Mouse (Mus musculus): ENCODE measurements around the gene Snx11. TPM values are rescaled to one million over a fixed set of nuclear protein-coding genes. Genes with fewer than 3 reads are reported as not detected.

Snx11 gene
- polyA plus RNA-seq, 1 experiment from 2014 or later, result 22.2 TPM

DNA sequence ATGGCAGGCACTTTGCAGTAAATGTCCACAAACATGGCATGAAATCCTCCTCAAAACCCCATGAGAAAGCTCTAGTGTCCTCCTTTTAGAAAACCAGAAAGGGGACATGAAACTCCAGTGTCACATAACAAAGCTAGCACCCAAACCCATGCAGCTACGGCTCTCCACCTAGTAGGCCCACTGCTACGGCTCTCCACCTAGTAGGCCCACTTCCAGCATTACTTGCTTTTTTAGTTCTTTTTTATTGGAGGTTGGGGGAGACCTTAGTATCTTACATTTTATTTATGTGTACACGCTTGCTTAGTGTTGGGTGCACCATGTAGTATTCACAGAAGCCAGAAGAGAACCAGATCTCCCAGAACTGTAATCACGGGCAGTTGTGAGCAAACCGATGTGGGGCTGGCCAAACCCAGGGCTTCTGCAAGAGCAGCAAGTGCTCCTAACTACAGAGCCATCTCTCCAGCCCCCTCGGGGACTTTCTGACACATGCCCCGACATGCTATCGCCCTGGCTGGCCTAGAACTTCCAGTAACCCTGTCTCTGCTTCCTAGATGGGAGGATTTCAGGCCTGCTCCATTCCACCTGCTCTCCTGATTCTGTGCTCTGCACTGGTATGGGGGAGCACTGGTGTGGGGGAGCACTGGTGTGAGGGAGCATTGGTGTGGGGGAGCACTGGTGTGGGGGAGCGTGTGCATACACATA, 5.9 kb downstream of the Snx11 start:
- H3K4me1 ChIP-seq, result peaks cover 22% of the 10 kb centered on the region
- WGBS, result 89% methylated on average over 9 of the region's 9 CpGs
- no peak overlapping the region for H3K4me3 ChIP-seq
- H3K9me3 ChIP-seq, result no peaks in the 10 kb centered on the region
- no peak overlapping the region for H3K27ac ChIP-seq
- no peaks in the 10 kb centered on the region for H3K27me3 ChIP-seq
- no peak overlapping the region for H3K9ac ChIP-seq
- H3K4me2 ChIP-seq (replicated peaks), result no peak overlapping the region
- peaks cover 59% of the 10 kb centered on the region for H3K36me3 ChIP-seq
- ATAC-seq (ENCODE audit: low FRiP score, low read depth), result no peak

- Histone ChIP-seq H3K4me3 (no peak overlapping the region), H3K27ac (no peak overlapping the region), H3K4me2 (replicated peaks) (no peak overlapping the region), H3K4me1 (peaks cover 9% of the 10 kb centered on the region; the same call in 1 of the 2 replicates), H3K27me3 (no peaks in the 10 kb centered on the region), H3K36me3 (peaks cover 56% of the 10 kb centered on the region), H3K9ac (0 out of 2 replicates have a peak overlapping the region, but pooled peaks have one; percentile 26), H3K9me3 (no peaks in the 10 kb centered on the region)
- WGBS, result 60% methylated on average over 9 of the region's 9 CpGs
- no peak for ATAC-seq (ENCODE audit: low FRiP score, low read depth)
Observed at GRCm38 (mm10) chr11:96768240-96768639, 9.1 kb downstream of the Snx11 start.

- no peak overlapping the region for H3K4me3 ChIP-seq
- H3K36me3 ChIP-seq, result peaks cover 44% of the 10 kb centered on the region
- WGBS, result 38% methylated on average over 7 of the region's 7 CpGs
- H3K9ac ChIP-seq, result peak overlapping the region; percentile 39; the same call in 1 of the 2 replicates
- H3K4me1 ChIP-seq, result peaks cover 12% of the 10 kb centered on the region; the same call in 1 of the 2 replicates
- H3K9me3 ChIP-seq, result no peaks in the 10 kb centered on the region
- H3K4me2 ChIP-seq (replicated peaks), result no peak overlapping the region
- ATAC-seq (ENCODE audit: low FRiP score, low read depth), result no peak
- no peaks in the 10 kb centered on the region for H3K27me3 ChIP-seq
- no peak overlapping the region for H3K27ac ChIP-seq
Observed at GRCm38 (mm10) chr11:96767096-96767495, 10.3 kb downstream of the Snx11 start.

- H3K36me3 ChIP-seq, result peaks cover 39% of the 10 kb centered on the region
- no peak overlapping the region for H3K4me2 ChIP-seq (replicated peaks)
- no peaks in the 10 kb centered on the region for H3K27me3 ChIP-seq
- H3K4me1 ChIP-seq, result peaks cover 12% of the 10 kb centered on the region; the same call in 1 of the 2 replicates
- no peak overlapping the region for H3K27ac ChIP-seq
- peak overlapping the region; percentile 39; the same call in 1 of the 2 replicates for H3K9ac ChIP-seq
- 84% methylated on average over 12 of the region's 12 CpGs for WGBS
- H3K9me3 ChIP-seq, result no peaks in the 10 kb centered on the region
- no peak for ATAC-seq (ENCODE audit: low FRiP score, low read depth)
- no peak overlapping the region for H3K4me3 ChIP-seq
Observed at GRCm38 (mm10) chr11:96766555-96766954, 10.8 kb downstream of the Snx11 start.

DNA sequence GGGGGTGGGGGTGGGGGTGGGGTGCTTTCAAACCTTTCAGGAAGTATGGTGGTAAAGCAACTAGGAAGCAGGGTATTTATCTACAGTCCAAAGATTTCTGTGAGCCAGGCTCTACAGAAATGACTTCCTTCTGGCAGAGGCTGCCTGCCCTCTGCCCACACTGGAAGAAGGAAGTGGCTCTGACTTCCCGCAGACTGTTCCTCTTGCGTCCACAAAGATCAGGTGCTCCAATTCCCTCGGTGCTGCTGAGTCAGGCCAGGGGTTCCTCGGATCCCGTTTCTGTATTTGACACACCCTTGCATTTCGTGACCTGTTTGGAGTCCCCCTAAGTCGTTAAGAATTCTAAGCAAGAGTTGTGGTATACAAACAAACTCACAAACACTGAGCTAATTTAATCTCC, 11.7 kb downstream of the Snx11 start:
- no peak overlapping the region for H3K4me3 ChIP-seq
- H3K27ac ChIP-seq, result no peak overlapping the region
- ATAC-seq (ENCODE audit: low FRiP score, low read depth), result no peak
- H3K4me2 ChIP-seq (replicated peaks), result no peak overlapping the region
- no peaks in the 10 kb centered on the region for H3K9me3 ChIP-seq
- H3K4me1 ChIP-seq, result peaks cover 12% of the 10 kb centered on the region; the same call in 1 of the 2 replicates
- H3K27me3 ChIP-seq, result no peaks in the 10 kb centered on the region
- H3K36me3 ChIP-seq, result peaks cover 30% of the 10 kb centered on the region
- no peak overlapping the region for H3K9ac ChIP-seq
- 73% methylated on average over 7 of the region's 7 CpGs for WGBS

DNA sequence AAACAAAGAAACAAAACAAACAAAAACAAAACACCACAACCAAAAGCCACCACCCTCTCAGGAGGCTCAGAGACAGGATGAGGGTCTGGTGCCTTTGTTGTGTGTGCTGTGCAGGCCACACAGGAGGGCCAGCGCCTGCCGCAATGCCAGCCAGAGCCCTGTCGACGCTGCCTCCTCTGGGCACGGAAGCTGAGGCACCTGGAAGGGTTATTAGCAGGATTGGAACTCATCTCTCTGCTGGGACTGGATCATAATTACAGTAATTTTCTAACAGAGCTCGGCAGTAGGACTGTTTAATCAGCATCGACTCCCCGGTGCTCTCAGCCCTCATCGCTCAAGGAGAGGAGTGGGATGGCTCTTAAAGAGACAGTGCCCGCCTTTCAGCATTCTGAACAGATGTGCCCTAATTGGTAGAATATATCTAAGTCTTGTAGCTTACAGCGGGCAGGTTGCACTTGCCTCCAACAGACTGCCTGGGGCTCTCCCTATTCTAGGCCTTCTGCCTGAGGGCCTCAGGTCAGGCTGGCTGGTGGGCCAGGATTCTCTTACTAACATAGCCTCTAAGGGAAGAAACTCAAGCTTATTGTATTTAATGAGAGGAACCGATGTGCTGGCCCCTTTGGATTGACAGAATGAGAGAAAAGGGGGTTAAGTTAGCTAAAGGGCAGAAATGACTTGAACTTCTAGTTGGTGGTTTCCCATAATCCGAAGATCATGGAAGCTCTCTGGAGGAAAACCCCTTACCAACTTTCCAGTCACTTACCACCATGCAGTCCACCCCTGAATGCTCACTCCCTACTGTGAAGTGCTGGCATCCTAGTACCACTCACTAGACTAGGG, 12.6 kb downstream of the Snx11 start:
- Histone ChIP-seq H3K9ac (no peak overlapping the region), H3K4me3 (no peak overlapping the region), H3K36me3 (peaks cover 21% of the 10 kb centered on the region), H3K27ac (no peak overlapping the region), H3K4me1 (peaks cover 12% of the 10 kb centered on the region; the same call in 1 of the 2 replicates), H3K9me3 (no peaks in the 10 kb centered on the region), H3K4me2 (replicated peaks) (no peak overlapping the region), H3K27me3 (no peaks in the 10 kb centered on the region)
- WGBS, result 40% methylated on average over 13 of the region's 13 CpGs
- no peak for ATAC-seq (ENCODE audit: low FRiP score, low read depth)

- Histone ChIP-seq H3K36me3 (peaks cover 2% of the 10 kb centered on the region), H3K27me3 (no peaks in the 10 kb centered on the region), H3K4me3 (no peak overlapping the region), H3K4me1 (peaks cover 9% of the 10 kb centered on the region; the same call in 1 of the 2 replicates), H3K27ac (no peak overlapping the region), H3K9ac (peak overlapping the region; percentile 35; the same call in 1 of the 2 replicates), H3K9me3 (no peaks in the 10 kb centered on the region), H3K4me2 (replicated peaks) (no peak overlapping the region)
- 49% methylated on average over 15 of the region's 15 CpGs for WGBS
- no peak for ATAC-seq (ENCODE audit: low FRiP score, low read depth)
Observed at GRCm38 (mm10) chr11:96762742-96763470, 14.5 kb downstream of the Snx11 start.

GRCm38 (mm10) chr11:96761984-96762383, 15.4 kb downstream of the Snx11 start:
- Histone ChIP-seq H3K4me3 (no peak overlapping the region), H3K4me2 (replicated peaks) (no peak overlapping the region), H3K4me1 (peaks cover 7% of the 10 kb centered on the region; the same call in 1 of the 2 replicates), H3K36me3 (no peaks in the 10 kb centered on the region), H3K27ac (no peak overlapping the region), H3K9ac (no peak overlapping the region), H3K27me3 (no peaks in the 10 kb centered on the region), H3K9me3 (no peaks in the 10 kb centered on the region)
- 82% methylated on average over 7 of the region's 7 CpGs for WGBS
- no peak for ATAC-seq (ENCODE audit: low FRiP score, low read depth)

DNA sequence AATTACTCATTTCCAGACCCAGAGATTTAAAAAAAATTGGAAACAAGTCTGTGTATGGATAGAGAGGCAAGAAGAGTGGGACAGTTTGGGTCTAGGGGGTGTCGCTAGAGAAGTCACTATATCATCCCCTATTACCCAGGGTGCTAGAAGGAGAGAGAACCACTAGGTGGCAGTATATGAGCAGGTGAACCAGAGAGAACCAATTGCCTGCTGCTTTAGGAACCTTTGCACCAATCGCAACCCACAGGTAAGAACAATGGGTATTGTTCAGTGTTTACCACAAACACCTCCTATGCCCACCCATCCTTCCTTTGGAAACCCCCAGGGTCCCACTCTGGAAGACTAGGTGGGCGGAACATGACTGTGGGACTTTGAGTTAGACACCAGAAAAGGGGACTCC, 17.3 kb downstream of the Snx11 start:
- Histone ChIP-seq H3K27me3 (no peaks in the 10 kb centered on the region), H3K4me3 (no peak overlapping the region), H3K9ac (no peak overlapping the region), H3K4me1 (peaks cover 7% of the 10 kb centered on the region; the same call in 1 of the 2 replicates), H3K4me2 (replicated peaks) (no peak overlapping the region), H3K27ac (no peak overlapping the region), H3K9me3 (no peaks in the 10 kb centered on the region), H3K36me3 (no peaks in the 10 kb centered on the region)
- ATAC-seq (ENCODE audit: low FRiP score, low read depth), result no peak
- 38% methylated on average over 3 of the region's 3 CpGs for WGBS

DNA sequence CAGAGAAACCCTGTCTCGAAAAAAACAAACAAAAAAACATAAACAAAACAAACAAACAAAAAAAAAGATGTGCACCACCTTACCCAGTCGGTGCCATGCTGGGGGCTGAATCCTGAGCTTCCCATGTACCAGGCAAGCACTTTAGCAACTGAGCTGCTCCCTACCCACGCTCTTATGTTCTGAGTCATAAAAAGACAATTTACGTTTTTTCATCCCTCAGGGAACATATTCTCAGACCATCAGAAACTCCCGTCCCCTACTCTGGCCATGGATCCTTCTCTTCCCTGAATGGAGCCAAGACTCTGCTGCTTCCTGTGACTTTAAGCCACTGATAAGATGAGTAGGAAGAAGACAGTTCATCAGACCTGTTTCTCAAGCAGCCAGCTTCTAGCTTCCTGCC, 19.0 kb downstream of the Snx11 start:
- Histone ChIP-seq H3K9ac (no peak overlapping the region), H3K27ac (no peak overlapping the region), H3K4me1 (0 out of 2 replicates have a peak, but pooled peaks cover 4% of the 10 kb centered on the region), H3K4me3 (no peak overlapping the region), H3K4me2 (replicated peaks) (no peak overlapping the region), H3K9me3 (no peaks in the 10 kb centered on the region), H3K27me3 (no peaks in the 10 kb centered on the region), H3K36me3 (no peaks in the 10 kb centered on the region)
- ATAC-seq (ENCODE audit: low FRiP score, low read depth), result no peak
- 70% methylated on average over 5 of the region's 5 CpGs for WGBS

DNA sequence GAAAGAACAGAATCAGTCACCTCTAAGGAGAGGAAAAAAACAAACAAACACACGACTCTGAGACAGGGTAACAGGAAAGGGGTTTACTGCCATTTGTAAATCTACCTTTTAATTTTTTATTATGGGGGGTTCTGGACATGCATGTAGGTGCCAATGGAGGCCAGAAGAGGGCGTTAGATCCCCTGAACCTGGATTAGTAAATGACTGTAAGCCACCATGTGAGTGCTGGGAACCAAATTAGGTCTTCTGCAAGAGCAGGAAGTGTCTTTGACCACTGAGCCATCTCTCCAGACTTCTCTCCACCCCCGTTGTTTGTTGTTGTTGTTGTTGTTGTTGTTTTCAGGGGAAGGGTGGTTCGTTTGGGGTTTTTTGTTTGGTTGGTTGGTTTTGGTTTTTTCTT, 19.9 kb downstream of the Snx11 start:
- Histone ChIP-seq H3K27me3 (no peaks in the 10 kb centered on the region), H3K9ac (no peak overlapping the region), H3K27ac (no peak overlapping the region), H3K4me2 (replicated peaks) (no peak overlapping the region), H3K4me1 (no peaks in the 10 kb centered on the region), H3K36me3 (no peaks in the 10 kb centered on the region), H3K4me3 (no peak overlapping the region), H3K9me3 (no peaks in the 10 kb centered on the region)
- 51% methylated on average over 4 of the region's 4 CpGs for WGBS
- no peak for ATAC-seq (ENCODE audit: low FRiP score, low read depth)

DNA sequence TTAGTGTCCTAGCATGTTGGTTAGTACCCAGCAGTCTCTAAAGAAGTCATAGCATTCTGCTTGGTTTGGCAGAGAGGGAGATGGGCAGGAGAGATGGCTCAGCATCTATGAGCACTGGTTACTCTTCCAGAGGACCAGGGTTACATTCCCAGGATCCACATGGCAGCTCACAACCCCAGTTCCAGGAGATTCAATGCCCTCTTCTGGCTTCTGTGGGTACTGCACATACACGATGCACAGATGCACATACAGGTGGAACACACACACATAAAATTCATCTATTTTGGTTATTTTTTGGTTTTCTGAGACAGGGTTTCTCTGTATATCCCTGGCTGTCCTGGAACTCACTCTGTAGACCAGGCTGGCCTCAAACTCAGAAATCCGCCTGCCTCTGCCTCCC, 22.1 kb downstream of the Snx11 start:
- ATAC-seq (ENCODE audit: low FRiP score, low read depth), result no peak
- Histone ChIP-seq H3K9me3 (no peaks in the 10 kb centered on the region), H3K4me2 (replicated peaks) (no peak overlapping the region), H3K4me3 (no peak overlapping the region), H3K4me1 (0 out of 2 replicates have a peak, but pooled peaks cover 2% of the 10 kb centered on the region), H3K36me3 (no peaks in the 10 kb centered on the region), H3K27me3 (no peaks in the 10 kb centered on the region), H3K9ac (no peak overlapping the region), H3K27ac (no peak overlapping the region)
- WGBS, result 97% methylated on average over 2 of the region's 2 CpGs

All from limb, embryonic 13.5 days (tissue).